Mouse (Mus musculus) small intestine, adult 2 months (tissue): ENCODE measurements around the gene Klf9.

ENCODE experiments used
- CTCF ChIP-seq: fragments of 200-500 bp; IDR thresholded peaks from 2 replicates; pipeline ENCODE4 v1.5.1; 2012; ENCODE audit warnings: low read depth, mild to moderate bottlenecking, control low read depth, inconsistent platforms, low read length, moderate library complexity, mixed read lengths; ENCODE audit not compliant: insufficient replicate concordance, insufficient read length; ENCODE audit errors: extremely low read depth
- POLR2A ChIP-seq: fragments of 200-500 bp; IDR thresholded peaks from 2 replicates; pipeline ENCODE4 v1.6.1; 2012; ENCODE audit warnings: low read depth, mild to moderate bottlenecking, control low read depth, inconsistent platforms, low read length, moderate library complexity

DNA sequence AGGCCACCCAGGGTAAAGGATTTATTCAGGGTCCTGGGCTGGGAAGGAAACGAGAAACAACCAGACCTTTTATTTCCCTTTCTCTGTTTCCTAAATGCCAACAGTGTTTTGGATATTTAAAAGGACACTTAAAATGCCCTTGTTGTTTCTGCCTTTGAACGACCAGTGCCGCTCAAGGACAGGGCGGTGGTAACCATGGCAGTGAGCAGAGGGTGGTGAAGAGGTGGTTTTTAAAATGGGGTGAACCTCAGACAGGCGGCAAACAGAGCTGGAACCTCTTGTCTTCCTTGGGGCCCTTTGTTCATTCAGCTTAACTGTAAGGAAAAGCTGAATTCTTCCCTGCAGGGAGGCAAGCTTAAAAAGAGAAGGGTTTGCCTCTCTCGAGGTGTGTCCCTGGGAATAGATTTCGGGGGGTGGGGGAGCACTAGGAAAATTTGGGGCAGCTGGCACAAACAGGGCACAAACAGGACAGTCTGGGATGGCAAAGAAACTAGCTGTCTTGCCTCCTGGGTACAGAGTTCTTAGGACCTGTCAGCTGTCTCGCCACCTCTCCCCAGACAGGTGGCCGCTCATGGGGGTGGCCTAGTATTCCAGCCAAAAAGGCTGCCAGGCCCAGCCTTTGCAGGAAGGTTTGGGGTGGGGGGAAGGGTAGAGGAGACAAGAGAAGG lies 7.5 kb upstream of the Klf9 start:
- TF ChIP-seq CTCF, result no peak
- TF ChIP-seq POLR2A, result no peak
